Mouse (Mus musculus) gastrocnemius, adult 8-10 months (tissue): ENCODE data around the gene Phldb2. TPM values are rescaled to one million over a fixed set of nuclear protein-coding genes. Genes with fewer than 3 reads are reported as not detected.

Experiments used
- DNase-seq, 2 experiments: peaks; one replicate each; pipeline ENCODE4 v3.0.0; 2022; ENCODE audit warnings: low spot score in 2 of 2
- total RNA-seq, 4 experiments: library from RNA; stranded (reverse); gene quantifications; 2 replicates each; pipeline ENCODE4 v1.2.4; 2022

Phldb2 gene
- total RNA-seq, 4 experiments from 2014 or later: 4.5 to 8.7 (median 5.8) TPM

DNA sequence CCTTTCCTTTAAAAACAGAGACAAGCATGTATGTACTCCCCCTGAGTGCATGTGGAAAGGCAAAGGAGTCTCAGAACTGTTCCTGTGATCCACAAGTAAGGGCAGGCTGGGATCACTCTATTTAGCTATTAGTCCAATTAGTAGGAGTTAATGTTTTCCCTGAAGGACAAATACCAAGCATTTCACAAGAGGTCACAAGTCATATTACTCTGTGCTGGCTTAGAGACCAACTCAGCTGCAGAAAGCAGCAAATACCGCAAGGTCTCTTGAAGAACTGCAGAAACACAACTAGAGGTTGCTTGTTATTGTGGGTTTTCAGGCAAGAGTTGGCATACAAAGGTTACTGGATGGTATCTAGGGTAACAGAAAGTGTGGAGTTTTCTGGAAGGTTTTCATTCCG, 59.6 kb downstream of the Phldb2 start:
- DNase-seq: no peak

DNA sequence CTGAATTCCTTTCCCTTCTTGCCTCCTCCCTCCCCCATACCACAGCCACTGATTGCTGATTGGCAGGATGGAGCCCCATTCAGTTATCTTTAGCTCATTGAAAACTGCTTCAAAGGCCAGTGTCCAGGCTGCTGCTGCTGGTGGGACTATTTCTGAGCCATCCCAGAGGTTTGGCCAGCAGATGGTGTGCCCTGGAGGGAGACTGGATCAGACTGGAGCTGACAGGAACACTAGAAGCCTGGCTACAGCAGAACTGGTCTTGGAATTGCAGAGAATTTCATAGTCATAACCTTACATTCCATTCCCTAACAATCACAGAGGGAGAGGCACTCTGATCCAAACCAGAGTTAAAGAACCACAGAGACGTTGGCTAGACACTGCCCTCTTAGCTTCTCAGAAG, 60.5 kb downstream of the Phldb2 start:
- no peak for DNase-seq

DNA sequence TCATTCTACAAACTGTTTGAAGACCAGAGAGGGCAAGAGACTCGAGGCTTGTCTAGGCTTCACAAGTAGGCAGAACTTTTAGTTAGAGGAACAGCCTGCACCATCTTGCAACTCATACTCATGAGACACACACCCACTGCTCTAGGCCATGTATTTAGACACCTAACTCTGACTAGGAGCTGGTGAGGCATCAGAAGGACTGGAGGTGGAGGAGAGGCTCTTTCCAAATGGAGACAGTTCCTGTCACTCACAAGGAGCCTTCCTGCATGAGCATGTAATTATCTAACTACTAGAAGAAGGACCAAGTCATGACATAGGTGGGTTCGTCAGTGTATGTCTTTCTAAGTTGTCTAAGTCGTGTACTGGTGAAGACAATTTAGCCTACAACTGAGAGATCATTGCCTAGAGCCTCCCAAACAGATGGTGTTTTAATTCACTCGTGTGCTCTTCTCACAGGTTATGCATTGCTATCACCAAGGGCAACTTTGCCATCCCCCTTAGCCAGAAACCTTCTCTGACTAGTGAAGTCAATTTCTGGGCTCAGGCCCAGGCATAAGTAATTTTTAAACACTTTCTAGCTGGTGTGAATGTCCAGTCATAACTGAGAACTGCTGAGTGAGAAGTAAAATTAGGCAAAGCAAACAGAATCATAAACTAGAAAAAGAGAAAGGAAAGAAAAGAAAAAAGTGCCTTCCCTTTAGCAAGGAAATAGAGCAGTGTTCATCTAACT, 62.8 kb downstream of the Phldb2 start:
- DNase-seq: no peak

DNA sequence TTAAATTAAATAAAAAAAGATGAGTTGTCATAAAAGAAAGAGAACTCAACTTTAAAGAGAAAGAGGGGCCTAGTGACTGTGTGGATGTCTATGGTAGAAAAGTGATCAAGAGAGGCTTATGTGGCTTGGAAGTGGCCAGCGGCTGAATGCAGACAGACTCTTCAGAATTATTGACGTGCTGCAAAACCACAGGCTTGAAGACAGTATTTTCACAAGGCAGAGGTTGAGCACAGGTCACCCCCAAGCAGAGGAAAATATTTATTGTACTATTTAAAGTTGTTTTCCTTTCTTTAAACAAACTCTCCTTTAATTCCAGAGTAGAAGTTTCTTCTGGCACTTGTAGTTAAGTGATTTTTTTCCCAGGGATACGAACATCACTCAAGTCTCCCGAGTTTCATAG, 63.8 kb downstream of the Phldb2 start:
- DNase-seq: no peak

DNA sequence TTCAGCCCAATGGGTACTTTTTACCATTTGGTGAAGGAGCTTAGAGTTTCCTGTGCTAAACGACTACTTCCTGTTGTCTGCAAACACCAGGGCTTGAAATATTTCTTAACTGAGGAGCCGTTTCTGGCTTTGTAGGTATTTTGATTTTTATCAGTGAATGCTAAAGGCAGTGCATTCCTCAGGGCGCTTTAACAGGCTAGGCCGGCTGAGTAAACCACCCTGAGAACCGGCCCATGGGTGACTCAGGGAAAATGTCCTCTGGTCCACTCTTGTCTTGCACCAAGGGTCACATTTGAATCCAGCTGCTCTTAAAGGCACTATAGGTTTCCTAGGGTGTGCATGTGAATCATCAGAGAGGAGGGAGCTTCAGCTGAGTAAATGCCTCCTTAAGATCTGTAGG, 66.8 kb downstream of the Phldb2 start:
- no peak for DNase-seq

DNA sequence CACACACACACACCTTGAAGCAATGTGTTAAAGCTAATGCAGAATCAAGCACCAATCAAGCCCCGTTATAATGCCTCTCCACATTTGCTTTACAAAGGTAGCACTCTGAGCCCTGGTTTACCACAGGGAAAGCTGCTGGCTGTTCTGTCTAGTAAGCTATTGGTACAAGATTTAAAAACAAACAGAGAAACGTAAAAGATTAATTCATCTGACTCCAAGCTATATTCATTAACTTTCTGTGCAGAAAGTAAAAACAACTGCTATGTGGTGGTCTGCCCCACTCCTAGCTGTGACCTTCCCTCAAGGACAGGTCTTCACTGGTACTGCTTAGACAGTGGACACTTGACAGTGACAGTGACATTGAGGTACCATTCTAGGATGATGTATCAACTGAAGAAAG, 69.2 kb downstream of the Phldb2 start:
- DNase-seq: no peak

DNA sequence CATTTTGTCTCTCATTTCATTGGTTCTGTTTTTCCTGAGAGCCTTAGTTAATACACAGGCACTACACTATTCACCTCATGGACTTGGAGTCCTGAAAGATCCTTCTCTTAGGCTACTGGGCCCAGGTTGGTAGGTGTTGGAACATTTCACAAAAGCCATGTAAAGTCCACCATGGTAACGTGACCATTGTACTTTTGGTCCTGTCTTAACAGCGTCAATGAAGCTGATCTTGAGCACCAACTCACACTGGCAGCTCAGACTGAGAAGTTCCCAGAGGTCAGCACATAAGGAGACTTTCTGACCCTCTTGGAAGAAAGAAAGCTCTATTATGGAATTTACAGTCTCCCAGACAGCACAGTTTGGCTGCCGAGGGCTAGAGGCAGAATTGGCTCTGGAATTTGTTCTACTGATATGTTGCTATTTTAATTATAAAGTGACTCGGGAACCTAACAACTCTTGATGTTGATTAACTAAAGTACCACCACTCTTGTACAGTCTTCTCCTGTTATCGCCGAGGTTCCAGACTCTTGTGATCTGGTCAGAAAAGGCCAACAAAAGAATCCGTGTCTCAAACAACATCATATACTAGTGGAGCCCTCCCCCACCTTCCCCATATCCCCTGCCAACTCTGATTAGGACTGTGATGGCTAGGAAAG, 72.1 kb downstream of the Phldb2 start:
- no peak for DNase-seq

DNA sequence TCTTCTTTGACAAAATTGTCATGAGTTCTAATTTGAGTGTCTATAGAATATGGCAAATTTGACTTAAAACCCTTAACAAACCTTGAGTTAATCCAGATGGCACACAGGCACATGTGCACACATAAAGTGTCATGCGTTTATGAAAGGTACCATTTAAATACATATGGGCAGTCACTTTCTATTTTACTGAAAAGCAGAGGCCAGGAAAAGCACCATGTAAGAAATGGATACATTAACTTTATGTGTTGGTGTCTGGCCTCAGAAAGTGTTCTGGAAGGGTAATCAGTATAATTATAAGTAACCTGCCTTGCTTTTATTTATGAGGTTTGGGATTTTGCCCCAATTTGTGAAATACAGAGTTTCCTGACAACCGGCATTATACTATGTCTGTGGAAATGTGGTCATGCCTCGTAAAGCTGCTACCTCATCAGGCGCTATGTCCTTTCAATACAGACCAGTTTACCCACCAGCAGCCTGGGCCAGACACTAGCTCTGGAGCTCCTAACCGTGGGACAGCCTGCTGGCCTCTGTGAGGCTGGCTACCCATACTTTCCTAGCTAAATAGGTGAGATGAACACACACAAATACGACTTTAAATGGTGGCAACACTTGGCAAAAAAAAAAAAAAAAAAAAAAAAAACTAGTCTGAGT, 73.2 kb downstream of the Phldb2 start:
- DNase-seq: no peak

DNA sequence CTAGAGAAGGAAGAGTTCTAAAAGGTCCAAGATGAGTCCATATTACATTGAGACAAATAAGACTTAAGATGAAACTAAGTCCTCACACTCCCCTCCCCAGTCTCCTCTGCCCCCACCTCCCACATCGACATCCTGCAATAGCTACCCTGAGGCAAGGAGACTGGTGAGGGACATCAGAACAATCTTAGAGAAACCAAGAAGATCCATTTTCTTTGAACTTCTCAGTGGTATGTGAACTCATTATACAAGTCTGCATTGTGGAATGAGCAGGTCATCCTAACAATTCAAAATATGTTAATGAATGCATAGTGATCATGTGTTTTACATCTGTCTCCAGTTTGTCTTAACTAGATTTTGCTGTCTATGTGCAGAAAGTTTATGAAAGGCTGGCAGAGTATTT, 75.7 kb downstream of the Phldb2 start:
- no peak for DNase-seq

DNA sequence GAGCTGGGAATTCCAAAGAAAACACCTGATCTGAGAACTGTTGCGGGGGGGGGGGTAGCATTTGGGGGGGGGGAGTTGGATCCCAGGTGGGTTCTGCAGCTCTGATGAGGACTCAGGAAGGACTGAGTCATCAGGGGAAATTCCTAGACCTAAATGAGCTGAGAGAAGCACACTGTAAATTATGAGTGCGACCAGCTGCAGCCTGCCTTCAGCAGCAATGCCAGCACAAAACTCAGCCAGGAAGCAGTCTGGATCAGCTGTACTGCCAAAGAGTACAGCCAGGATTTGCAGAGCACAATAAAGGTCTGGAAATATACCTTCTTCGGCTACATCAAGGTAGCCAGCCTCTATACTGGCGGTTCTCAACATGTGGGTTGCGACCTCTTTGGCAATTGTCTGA, 76.2 kb downstream of the Phldb2 start:
- peak in 1 of 2 experiments; percentile 5 for DNase-seq

DNA sequence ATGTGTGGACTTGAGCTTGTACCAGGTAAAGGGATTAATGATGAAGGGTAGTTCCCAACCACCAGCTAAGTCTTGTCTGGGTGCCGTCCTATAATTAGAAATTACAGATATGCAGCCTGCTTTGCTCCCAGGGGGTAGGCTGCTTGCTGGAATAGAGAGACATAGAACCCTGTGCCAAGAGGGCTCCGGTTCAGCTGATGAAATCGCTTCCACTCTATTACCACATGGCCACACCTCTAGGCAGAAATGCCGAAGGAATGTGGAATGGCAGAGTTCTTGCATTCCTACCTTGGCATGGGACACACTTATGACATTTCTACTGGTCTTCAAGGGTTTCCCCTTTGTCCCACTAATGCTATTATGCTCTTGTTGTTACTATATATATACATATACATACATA, 80.0 kb downstream of the Phldb2 start:
- peak; percentile 12 to 37 for DNase-seq

DNA sequence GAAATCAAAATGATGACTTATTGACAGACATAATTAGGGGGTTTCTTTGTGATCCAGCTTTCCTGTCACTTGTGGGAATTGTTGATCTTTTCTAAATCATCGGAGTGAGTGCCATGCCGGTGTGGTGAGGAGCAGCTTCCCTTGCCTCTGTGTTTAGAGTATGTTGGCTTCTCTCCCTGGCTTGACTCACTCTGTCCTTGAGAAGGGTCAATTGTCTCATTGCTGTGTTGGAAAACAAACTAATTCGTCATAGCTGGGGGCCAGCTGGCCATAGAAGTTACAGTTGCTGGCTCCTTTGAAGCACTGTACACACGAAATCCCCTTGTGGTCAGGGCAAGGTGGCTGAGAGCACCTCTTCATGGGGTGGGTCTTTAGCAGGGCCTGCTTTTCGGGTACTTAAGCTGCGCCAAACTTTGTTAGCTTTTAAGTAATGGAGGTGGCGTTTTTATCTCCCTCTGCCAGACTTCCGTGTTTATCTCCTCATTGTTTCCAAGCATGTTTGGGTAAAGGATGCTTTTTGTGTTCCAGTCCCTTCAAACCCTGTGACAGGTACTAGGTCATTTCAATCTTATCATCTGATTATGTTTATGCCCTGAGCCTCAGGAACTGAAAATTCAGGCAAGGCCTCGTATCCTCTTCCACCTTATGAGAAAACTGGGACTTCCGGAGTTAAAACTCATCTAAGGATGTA, 82.0 kb downstream of the Phldb2 start:
- no peak for DNase-seq

DNA sequence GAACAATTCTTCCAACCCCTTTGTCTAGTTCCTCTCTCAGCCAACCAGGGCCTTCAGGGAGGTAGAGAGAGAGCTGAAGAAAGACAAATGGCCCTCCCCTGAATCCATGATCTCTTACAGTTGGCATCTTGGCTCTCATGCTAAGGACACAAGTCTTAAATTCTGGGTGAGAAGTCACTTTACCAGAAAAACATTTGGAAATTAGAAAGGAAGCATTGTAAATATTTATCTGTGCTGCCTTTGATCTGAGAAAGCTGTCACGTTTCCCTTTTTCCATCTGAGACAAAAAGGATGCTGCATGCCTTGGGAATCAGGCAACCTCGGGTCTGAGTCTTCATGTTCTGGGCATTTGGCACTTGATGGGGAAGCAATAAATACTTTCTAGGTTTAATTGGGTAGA, 82.7 kb downstream of the Phldb2 start:
- no peak for DNase-seq

DNA sequence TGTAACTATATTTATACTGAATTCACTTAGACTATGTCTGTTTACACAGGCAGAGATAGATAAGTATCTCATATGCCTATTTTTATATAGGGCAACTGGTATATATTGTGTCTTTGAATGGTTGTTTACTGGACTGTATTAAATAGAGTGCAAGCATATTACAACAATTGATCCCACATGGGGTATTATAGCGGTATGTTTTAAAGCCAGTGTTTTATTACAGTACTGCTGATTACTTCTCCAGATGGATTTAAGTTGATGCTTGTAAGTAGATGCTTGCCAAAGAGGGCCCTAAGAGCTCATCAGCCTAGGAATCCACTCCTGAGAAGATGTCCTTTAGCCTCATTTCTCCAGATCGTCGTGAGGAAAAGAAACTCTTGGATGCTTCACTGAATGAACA, 84.4 kb downstream of the Phldb2 start:
- no peak for DNase-seq

DNA sequence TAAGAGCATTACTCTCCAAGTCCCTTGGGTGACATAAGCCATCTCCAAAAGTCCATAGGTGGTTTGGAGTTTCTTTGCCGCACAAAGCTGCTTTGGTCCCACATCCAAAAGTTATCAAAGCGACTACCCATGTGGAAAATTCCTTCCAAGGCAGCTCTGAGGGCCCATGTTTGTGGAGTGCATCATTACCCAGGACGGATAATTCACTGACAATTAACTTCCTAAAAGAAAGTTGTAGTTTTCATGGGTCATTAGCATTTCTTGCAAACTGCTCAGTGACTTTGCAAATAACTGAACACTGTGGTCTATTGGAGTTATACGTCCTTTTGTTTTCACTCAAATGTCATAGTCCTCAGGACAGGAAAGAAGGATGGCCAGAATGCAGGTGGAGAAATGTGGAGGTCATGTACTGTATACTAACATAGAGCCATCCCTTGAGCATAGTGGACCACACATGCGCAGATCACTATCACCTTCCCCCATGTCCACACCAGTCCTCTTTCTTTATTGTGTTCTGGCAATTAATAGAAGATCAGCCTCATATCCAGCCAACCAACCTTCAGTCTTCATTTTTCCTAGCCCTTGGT, 96.0 kb downstream of the Phldb2 start:
- no peak for DNase-seq

DNA sequence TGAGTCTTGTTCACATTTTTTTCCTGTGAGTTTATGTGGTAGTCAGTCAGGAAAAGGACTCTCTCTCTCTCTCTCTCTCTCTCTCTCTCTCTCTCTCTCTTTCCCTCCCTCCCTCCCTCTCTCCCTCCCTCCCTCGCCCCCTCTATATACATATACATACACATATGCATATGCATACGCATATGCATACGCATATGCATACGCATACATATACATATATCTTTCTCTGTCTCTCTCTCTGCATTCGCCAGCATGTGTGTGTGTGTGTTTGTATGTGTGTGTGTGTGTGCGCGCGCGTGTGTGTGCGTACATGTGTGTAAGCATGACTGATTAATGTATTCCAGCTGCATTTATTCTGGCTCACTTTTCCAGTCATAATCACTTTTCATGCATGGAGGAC, 98.9 kb downstream of the Phldb2 start:
- no peak for DNase-seq

DNA sequence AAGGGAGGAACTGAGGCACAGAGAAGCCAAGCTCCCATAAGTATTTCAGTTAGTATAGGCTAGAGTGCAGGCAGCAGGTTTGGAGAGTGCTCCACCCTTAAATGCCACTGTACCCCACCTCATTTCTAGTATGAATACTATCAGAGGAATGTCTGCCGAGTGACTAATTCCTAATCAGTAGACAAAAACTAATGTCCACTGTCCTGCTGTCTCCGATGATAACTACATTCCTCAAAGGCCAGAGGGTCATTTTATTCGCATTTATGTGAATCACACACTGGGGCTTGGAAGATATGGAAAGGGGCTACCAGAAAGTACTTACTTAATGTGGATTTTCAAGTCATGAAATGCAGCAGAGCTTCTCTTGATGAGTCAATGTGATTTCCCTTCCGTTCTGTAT, 104.4 kb downstream of the Phldb2 start:
- no peak for DNase-seq

DNA sequence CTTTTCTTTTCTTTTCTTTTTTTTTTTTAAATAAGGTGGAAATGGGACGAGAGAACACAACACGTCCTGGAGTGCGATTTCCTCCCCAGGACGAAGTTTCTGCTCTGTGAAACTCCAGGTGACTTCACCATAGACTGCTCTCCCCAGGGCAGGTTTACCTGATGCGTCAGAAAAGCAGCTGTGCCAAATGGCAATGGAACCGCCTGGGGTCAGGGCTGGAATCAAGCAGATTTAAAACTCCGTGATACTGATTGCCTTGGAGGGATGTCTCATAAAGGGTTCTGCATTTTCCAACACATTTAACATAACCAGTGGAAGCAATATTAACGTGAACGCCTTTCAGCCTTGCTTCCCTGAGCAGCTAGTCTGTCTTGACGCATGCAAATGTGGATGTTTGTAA, 108.5 kb downstream of the Phldb2 start:
- no peak for DNase-seq

DNA sequence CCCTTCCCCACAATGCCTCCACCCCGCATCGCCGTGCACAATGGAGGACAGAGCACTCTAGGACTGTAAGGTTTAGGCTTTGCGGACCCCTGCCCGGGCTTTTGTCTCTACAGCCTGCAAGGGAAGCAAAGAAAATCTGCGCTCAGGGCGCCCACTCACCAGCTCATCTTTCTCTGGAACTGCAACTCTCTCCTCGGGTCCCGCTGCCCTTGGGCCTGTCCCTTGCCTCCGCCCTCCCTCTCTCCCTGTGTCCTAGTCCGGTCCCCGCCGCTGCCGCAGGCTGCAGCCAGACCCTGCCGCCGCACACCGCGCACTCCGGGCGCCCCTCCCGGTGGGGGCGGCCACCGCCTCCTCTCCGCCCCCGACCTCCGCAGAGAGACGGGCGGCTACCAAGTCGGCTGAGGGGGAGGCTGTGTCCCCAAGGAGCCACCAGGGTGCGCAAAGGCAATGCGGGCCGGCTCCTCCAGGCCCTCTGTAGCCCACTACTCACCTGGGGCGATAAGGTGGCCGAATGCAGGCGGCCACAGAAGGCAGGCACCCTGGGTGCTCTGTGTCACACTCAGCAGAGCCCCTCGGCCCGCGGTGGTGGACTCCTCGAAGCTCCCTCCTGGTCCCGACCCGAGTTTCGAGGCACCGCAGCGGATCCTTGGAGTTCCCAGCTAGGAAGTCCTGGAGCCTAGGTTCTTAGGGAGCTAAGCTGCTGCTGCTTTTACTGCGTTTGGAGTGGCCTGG, 109.2 kb downstream of the Phldb2 start:
- DNase-seq: peak; percentile 45 to 58

DNA sequence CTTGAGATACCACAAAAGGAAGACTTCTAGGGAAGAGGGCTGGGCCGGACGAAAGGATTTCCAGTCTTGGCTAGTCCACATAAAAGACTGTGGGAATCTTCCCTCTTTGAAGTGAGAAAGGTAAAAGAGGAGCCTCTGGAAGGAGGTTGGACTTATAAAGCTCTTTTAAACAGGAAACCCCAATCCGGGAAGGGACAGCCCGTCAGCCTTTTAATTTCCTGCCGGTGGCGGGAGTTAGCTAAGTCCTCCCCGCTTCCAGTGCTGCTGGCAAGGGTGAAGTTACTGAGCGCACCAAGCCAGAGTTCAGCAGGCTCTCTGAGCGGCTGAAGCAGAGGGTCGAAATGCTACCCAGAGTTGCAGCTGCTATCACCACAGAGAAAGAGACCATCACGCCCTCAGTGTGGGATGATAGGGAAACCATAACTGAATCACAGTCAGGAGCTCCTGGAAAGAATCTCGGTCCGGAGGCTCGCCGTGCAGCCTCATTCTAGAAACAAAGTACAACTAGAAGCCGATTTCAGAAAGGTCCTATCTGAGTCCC, 110.0 kb downstream of the Phldb2 start:
- DNase-seq: no peak

DNA sequence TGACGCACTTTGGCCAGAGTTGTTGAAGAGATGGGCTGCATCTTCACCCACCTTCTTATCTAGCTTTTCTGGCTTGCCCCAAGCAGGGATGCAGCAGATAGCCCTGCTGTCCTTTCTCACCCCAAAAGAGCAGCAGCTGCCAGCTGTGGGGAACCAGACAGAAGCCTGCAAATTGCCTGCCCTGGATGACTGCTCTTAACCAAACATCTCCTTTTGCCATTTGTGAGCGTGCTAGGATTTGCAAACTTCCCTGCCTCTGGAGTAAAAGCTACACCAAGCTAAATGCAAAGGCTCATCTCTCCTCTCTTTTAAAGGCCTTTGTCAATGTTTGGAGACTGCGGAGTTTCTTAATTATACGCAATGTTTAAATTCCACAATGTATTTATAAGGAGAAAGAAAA, 111.0 kb downstream of the Phldb2 start:
- no peak for DNase-seq
